Mouse (Mus musculus): Measurements from ENCODE around the gene Clec16a. TPM values are rescaled to one million over a fixed set of nuclear protein-coding genes. Genes with fewer than 3 reads are reported as not detected.

The Clec16a gene
- polyA plus RNA-seq, 1 experiment from 2014 or later, result 24.9 TPM

- Histone ChIP-seq H3K36me3 (no peaks in the 10 kb centered on the region), H3K9ac (no peak overlapping the region), H3K4me2 (no peak overlapping the region), H3K9me3 (no peaks in the 10 kb centered on the region), H3K4me1 (peaks cover 28% of the 10 kb centered on the region), H3K27ac (replicated peaks) (no peak overlapping the region), H3K27me3 (replicated peaks) (no peaks in the 10 kb centered on the region), H3K4me3 (no peak overlapping the region)
- ATAC-seq (ENCODE audit: extremely low read depth, insufficient number of reproducible peaks, low FRiP score, low TSS enrichment), result no peak
- WGBS, result 83% methylated on average over 8 of the region's 8 CpGs
Observed at GRCm38 (mm10) chr16:10644731-10645130, 99.6 kb downstream of the Clec16a start.

- Histone ChIP-seq H3K4me3 (no peak overlapping the region), H3K27ac (replicated peaks) (no peak overlapping the region), H3K36me3 (no peaks in the 10 kb centered on the region), H3K9ac (no peak overlapping the region), H3K27me3 (replicated peaks) (no peaks in the 10 kb centered on the region), H3K4me2 (no peak overlapping the region), H3K4me1 (peaks cover 20% of the 10 kb centered on the region), H3K9me3 (no peaks in the 10 kb centered on the region)
- no peak for ATAC-seq (ENCODE audit: extremely low read depth, insufficient number of reproducible peaks, low FRiP score, low TSS enrichment)
Observed at GRCm38 (mm10) chr16:10651804-10652203, 106.7 kb downstream of the Clec16a start.

- H3K4me1 ChIP-seq, result peaks cover 21% of the 10 kb centered on the region
- no peaks in the 10 kb centered on the region for H3K9me3 ChIP-seq
- 72% methylated on average over 3 of the region's 3 CpGs for WGBS
- no peak overlapping the region for H3K27ac ChIP-seq (replicated peaks)
- no peak overlapping the region for H3K4me2 ChIP-seq
- no peak for ATAC-seq (ENCODE audit: extremely low read depth, insufficient number of reproducible peaks, low FRiP score, low TSS enrichment)
- no peak overlapping the region for H3K9ac ChIP-seq
- no peaks in the 10 kb centered on the region for H3K36me3 ChIP-seq
- no peak overlapping the region for H3K4me3 ChIP-seq
- H3K27me3 ChIP-seq (replicated peaks), result no peaks in the 10 kb centered on the region
Observed at GRCm38 (mm10) chr16:10652935-10653334, 107.8 kb downstream of the Clec16a start.

GRCm38 (mm10) chr16:10655236-10655635, 110.1 kb downstream of the Clec16a start:
- Histone ChIP-seq H3K4me2 (no peak overlapping the region), H3K27me3 (replicated peaks) (no peaks in the 10 kb centered on the region), H3K9me3 (no peaks in the 10 kb centered on the region), H3K27ac (replicated peaks) (no peak overlapping the region), H3K4me3 (no peak overlapping the region), H3K9ac (no peak overlapping the region), H3K4me1 (peaks cover 27% of the 10 kb centered on the region), H3K36me3 (no peaks in the 10 kb centered on the region)
- ATAC-seq (ENCODE audit: extremely low read depth, insufficient number of reproducible peaks, low FRiP score, low TSS enrichment), result no peak
- 62% methylated on average over 3 of the region's 3 CpGs for WGBS

DNA sequence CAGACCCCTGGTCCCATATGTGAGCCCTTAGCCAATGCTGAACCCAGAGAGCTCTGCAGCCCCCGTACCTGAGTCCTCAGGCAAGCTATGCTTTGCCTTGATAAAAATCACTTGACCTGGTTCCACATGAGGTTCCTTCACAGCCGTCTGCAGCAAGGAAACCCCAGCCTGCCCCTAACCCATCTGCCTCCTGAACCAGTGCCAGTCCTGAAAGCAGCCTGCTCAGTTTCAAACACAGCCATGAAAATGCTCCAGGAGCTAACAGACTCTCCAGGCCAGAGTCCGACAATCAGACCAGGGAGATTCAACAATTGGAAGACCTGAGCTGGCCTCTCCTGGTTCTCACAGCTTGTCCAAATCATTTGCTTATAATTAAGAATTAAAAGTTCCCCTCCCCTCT, 110.8 kb downstream of the Clec16a start:
- WGBS, result 64% methylated on average over 3 of the region's 3 CpGs
- no peak overlapping the region for H3K27ac ChIP-seq (replicated peaks)
- no peak overlapping the region for H3K4me3 ChIP-seq
- H3K9ac ChIP-seq, result no peak overlapping the region
- no peak for ATAC-seq (ENCODE audit: extremely low read depth, insufficient number of reproducible peaks, low FRiP score, low TSS enrichment)
- H3K27me3 ChIP-seq (replicated peaks), result no peaks in the 10 kb centered on the region
- no peaks in the 10 kb centered on the region for H3K36me3 ChIP-seq
- peaks cover 34% of the 10 kb centered on the region for H3K4me1 ChIP-seq
- H3K9me3 ChIP-seq, result no peaks in the 10 kb centered on the region
- H3K4me2 ChIP-seq, result no peak overlapping the region

DNA sequence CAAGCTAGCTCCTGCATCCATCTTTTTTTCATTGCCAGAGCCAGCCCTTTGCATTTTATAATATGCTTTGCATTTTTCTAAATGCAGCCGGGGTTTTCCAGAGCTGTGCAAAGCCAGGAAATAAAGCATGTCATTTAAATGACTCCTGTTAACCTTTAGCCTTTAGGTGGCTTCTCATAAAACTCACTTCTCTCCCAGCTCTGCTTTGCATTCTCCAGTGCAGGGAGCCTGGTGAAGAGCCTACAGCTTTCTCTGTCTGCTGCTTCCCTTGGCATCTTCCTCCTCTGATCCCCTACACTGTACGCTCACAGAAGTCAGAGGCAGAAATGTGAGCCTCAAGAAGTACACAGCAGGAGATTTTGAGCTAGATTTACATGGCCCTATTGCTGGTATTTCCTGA, 111.3 kb downstream of the Clec16a start:
- Histone ChIP-seq H3K27me3 (replicated peaks) (no peaks in the 10 kb centered on the region), H3K4me2 (no peak overlapping the region), H3K36me3 (no peaks in the 10 kb centered on the region), H3K9me3 (no peaks in the 10 kb centered on the region), H3K9ac (no peak overlapping the region), H3K27ac (replicated peaks) (no peak overlapping the region), H3K4me1 (peaks cover 40% of the 10 kb centered on the region), H3K4me3 (no peak overlapping the region)
- 48% methylated on average over 2 of the region's 2 CpGs for WGBS
- no peak for ATAC-seq (ENCODE audit: extremely low read depth, insufficient number of reproducible peaks, low FRiP score, low TSS enrichment)

DNA sequence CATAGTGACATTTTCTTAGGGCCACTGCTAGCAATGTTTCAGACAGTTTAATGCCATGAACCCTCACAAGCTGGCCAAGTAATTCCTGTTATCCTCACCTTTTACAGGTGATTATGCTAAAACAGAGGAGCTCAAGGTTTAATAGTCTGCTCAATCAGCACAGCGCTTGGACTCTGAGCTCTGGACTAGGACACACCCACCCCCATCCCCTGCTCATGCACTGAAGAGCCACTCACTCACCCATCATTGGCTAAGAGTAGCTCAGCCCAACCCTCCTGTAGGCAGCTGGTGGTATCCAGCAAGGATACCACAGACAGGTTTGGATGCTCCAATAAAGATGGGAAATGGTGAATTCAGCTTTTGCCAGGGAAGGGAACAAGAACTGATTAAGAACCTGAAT, 111.8 kb downstream of the Clec16a start:
- peaks cover 44% of the 10 kb centered on the region for H3K4me1 ChIP-seq
- H3K4me2 ChIP-seq, result no peak overlapping the region
- no peak overlapping the region for H3K27ac ChIP-seq (replicated peaks)
- H3K27me3 ChIP-seq (replicated peaks), result no peaks in the 10 kb centered on the region
- ATAC-seq (ENCODE audit: extremely low read depth, insufficient number of reproducible peaks, low FRiP score, low TSS enrichment), result no peak
- no peaks in the 10 kb centered on the region for H3K9me3 ChIP-seq
- no peak overlapping the region for H3K9ac ChIP-seq
- 70% methylated on average over 1 of the region's 1 CpGs for WGBS
- H3K4me3 ChIP-seq, result no peak overlapping the region
- H3K36me3 ChIP-seq, result no peaks in the 10 kb centered on the region

DNA sequence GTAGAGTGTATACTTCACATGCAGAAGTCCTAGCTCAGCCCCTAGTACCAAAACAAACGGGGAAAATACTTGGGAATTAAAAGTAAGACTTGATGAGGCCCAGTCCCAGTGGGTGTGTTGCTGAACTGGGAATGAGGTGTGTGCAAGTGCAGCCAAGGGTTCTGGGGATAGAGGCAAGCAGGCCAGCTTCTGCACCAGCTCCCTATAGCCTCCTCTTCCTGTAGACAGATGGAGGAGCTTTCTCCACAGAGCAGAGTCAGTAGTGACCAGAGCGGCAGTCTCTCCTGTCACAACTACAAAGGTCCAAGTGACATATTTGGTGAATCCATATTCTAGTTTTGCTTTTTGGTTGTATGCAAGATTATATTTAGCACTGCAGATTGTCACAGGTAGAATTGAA, 114.1 kb downstream of the Clec16a start:
- no peak overlapping the region for H3K27ac ChIP-seq (replicated peaks)
- no peak overlapping the region for H3K4me3 ChIP-seq
- WGBS, result 82% methylated on average over 2 of the region's 2 CpGs
- no peak overlapping the region for H3K4me2 ChIP-seq
- no peak overlapping the region for H3K9ac ChIP-seq
- no peaks in the 10 kb centered on the region for H3K27me3 ChIP-seq (replicated peaks)
- no peaks in the 10 kb centered on the region for H3K36me3 ChIP-seq
- H3K9me3 ChIP-seq, result no peaks in the 10 kb centered on the region
- peaks cover 52% of the 10 kb centered on the region for H3K4me1 ChIP-seq
- no peak for ATAC-seq (ENCODE audit: extremely low read depth, insufficient number of reproducible peaks, low FRiP score, low TSS enrichment)

- H3K4me1 ChIP-seq, result peaks cover 59% of the 10 kb centered on the region
Observed at GRCm38 (mm10) chr16:10660526-10660925, 115.4 kb downstream of the Clec16a start.

GRCm38 (mm10) chr16:10661385-10661784, 116.2 kb downstream of the Clec16a start:
- peak overlapping the region; percentile 61; the same call in 1 of the 2 replicates for H3K27ac ChIP-seq (replicated peaks)
- peaks cover 59% of the 10 kb centered on the region for H3K4me1 ChIP-seq
- no peak overlapping the region for H3K4me2 ChIP-seq
- 28% methylated on average over 2 of the region's 2 CpGs for WGBS
- H3K27me3 ChIP-seq (replicated peaks), result no peaks in the 10 kb centered on the region
- no peaks in the 10 kb centered on the region for H3K9me3 ChIP-seq
- no peak overlapping the region for H3K4me3 ChIP-seq
- H3K9ac ChIP-seq, result 0 out of 2 replicates have a peak overlapping the region, but pooled peaks have one; percentile 26
- no peak for ATAC-seq (ENCODE audit: extremely low read depth, insufficient number of reproducible peaks, low FRiP score, low TSS enrichment)
- H3K36me3 ChIP-seq, result no peaks in the 10 kb centered on the region

More at GRCm38 (mm10) chr16:10660526-10660925, 115.4 kb downstream of the Clec16a start:
- ATAC-seq (ENCODE audit: extremely low read depth, insufficient number of reproducible peaks, low FRiP score, low TSS enrichment), result no peak
- Histone ChIP-seq H3K36me3 (no peaks in the 10 kb centered on the region), H3K27ac (replicated peaks) (peak overlapping the region; percentile 61), H3K27me3 (replicated peaks) (no peaks in the 10 kb centered on the region), H3K4me3 (no peak overlapping the region), H3K9ac (no peak overlapping the region), H3K4me2 (no peak overlapping the region), H3K9me3 (no peaks in the 10 kb centered on the region)

- Histone ChIP-seq H3K4me3 (no peak overlapping the region), H3K9ac (peak overlapping the region; percentile 34), H3K9me3 (no peaks in the 10 kb centered on the region), H3K4me2 (no peak overlapping the region), H3K27ac (replicated peaks) (peak overlapping the region; percentile 76), H3K27me3 (replicated peaks) (no peaks in the 10 kb centered on the region), H3K4me1 (peaks cover 57% of the 10 kb centered on the region), H3K36me3 (no peaks in the 10 kb centered on the region)
- 76% methylated on average over 12 of the region's 12 CpGs for WGBS
- ATAC-seq (ENCODE audit: extremely low read depth, insufficient number of reproducible peaks, low FRiP score, low TSS enrichment), result no peak
Observed at GRCm38 (mm10) chr16:10663890-10664731, 119.0 kb downstream of the Clec16a start.
